Mouse (Mus musculus): ENCODE data around the gene Jade2. TPM values are rescaled to one million over a fixed set of nuclear protein-coding genes. Genes with fewer than 3 reads are reported as not detected.

The Jade2 gene
- total RNA-seq, 1 experiment from 2014 or later: 11.9 TPM

DNA sequence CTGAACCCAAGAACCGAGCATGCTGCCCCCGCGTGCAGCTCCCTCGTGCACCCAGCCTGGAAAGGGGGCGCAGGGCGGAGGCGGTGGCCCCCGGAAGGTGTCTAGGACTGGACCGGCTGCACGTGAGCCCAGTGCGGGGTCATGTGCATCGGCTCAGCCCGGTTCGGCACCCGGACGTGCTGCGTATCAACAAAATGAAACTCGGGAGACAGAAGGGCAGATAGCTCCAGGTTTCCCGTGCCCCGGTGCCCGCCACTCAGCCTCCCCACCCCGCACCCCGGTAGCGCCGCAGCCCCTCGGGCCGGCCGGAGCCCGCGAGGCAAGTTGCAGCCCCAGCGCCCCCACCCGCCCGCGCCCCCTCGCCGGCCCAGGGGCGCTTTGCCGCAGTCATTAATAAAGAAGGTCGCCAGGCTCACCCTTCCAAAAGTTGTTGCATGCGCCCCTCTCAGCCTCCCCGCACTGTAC is 805 bp downstream of the Jade2 start:
- DNase-seq: peak; percentile 83

DNA sequence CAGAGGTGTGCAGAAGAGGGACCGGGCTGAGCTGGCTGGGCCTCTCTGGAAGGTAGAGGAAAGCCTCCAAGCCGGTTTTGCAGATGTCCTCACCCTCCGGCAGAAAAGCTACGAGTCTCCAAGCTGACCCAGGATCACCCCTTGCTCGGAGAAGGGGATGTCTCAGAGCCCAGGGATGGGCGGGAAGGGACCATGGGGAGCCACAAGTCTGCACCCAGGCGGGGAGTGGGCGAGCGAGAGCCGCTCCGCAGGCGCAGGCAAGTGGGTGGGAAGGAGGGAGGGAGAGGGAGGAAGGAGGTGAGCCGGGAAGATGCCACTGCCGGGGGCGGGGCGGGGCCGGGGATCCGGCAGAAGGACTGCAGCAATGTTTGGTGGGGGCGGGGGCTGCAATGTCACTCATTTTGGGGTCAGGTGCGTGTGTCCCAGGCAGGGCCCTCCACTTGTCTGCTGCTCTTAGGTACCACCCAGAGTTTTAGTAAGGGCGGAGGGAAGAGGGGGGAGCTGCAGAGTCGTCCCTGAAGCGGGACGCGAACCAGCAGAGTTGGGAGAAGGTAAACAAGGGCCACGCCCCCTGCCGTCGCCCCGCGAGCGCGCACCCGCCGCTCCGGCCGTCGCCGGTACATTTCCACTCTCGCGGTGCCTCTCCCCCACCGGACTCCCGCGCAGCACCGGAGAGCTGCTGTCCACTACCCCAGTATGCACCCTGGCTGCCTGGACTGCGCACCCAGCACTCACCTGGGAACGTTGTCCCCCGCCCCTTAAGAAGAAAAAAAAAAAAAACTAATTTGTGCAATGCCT is 1.4 kb downstream of the Jade2 start:
- peak; percentile 90 for DNase-seq

DNA sequence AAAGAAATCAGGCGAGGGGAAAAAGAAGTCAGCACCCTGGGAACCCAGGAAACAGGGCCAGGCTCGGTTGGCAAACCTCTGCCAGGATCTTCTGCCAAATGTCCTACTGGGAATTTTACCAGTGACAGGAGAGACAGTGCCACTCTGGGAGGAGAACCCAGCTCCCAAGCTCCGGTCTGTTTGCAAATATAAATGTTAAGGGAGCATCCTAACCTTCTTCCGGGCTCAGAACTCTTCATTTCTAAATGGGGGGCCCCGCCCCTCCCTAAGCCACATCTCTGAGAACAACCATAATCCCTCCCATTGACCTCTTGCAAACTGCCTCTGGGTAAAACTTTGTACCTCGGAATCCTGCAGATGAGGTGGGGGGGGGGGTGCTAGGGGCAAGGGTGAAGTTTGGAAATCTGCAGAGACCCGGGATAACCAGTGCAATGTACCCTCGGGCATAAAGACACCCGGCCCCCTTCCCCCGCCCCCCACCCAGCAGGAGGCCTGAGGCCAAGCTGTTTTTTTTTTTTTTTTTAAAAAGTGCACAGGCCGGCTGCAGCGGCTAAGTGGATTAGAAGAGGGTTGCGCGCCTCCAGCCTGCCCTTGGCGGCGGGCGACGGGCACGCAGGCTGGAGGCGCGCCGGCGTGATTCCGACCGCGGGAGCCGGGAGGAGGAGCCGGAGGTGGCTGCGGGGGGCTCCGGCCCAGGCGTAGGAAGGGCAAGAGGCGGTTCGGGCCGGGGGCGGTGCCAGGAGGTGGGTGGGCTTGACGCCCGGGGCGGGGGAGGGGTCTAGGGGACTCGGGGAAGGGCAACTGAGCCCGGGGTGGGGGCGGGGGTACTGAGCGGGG is 2.3 kb downstream of the Jade2 start:
- DNase-seq: peak; percentile 91

DNA sequence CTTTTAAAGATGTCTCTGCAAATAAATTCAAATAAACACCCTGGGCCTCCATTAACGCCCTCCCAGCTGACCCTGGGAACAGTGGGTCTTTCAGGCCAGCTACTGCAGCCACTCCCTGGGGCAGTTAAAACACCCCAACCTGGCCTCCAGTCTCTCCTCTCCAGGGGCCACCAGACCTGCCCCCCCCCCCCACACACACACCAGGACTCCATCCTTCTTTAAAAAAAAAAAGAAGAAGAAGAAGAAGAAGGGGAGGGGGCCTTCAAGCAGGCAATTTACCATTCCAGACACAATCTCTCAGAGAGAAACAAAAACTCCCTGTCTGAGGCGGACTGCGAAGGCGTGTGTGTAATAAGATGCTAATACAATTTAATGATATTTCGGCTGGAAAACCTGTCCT is 4.9 kb downstream of the Jade2 start:
- no peak for DNase-seq

- DNase-seq: peak; percentile 24
Observed at GRCm38 (mm10) chr11:51852091-51852521, 5.3 kb downstream of the Jade2 start.

DNA sequence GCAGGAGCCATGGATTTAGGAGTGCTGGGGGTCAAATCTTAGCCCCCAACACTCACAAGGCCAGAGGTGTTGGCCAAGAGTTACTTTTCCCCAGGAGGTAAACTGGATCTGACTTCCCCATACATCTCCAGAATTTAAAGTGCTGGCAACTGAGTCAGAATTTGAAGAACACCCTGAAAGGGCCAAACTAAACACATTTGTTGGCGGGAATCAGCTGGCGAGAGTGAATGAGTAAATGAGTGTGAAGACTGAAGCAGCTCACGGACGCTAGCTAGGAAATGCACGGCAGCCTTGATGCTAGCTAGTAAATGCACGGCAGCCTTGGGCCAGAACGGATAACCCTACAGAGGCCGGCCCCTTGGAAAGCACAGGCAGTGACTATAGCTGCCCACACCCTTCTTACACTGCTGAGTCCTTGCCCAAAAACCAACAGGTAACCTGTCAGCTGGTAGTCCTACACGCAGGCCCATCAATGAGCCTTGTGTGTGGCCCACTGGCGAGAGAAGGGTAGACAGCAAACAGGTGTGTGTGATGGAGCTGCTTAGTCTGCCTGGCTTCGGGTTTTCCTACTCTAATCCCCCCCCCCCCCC is 6.6 kb downstream of the Jade2 start:
- no peak for DNase-seq

GRCm38 (mm10) chr11:51848324-51848723 is 9.1 kb downstream of the Jade2 start:
- no peak for DNase-seq

- DNase-seq: no peak
Observed at GRCm38 (mm10) chr11:51847902-51848301, 9.6 kb downstream of the Jade2 start.

DNA sequence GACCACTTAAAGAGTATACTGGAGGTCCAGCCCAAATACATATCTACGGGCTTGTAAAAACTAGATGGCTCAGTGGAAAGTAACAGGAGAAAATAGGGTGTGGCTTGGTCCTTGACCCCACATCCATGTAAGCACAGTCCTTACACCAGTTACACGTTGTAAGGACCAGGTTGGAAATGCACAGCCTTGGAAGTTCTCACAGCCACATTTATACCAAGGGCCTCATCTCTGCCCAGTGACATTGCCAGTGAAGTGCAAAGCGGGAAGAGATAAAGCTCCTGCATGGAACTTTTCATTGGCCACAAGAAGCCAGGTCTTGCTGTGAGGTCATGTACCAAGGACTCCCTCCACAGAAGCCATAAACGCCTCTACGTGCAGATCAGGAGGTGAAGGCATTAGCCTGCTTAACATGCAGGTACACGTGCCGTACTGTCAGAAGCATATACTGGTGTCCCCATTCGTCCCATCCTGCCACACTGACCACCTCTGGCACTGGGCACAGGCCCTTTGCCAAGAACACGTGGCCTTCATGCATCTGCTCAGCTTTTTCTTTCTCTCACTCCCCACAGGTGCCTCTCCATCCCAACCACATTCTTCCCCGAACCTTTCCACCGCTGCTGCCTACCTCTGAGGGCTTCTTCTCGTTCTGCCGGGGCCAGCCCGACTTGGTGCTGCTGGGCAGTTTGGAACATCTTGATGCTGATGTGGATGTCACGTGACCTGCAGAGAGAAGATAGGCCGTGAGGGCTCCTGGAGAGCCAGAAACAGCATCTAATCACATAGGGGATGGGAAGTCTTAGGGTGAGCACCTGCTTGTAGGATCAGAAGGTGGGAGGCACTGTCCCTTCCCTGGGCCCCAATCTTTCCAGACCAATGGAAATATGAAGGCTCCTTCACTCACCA is 11.2 kb downstream of the Jade2 start:
- DNase-seq: no peak

- no peak for DNase-seq
Observed at GRCm38 (mm10) chr11:51844529-51845098, 12.8 kb downstream of the Jade2 start.

DNA sequence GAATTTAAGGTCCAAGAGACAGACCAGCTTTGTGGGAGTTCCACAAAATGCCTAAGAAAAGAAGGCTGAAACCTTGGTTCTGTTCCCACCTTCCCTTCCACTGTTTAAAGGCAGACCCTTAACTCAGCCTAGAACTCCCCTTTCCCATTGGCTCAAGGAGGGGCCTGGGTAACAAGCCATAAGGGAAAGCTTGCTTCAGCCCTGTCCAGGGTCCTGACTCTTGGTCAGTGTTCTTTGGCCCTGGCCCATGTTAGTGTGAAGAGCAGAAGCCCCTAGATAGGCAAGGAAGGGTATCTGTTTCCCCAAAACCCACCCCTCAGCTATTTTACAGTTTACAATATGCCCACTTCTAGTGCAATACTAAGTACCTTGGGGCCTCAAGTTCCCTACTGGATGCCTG is 13.6 kb downstream of the Jade2 start:
- no peak for DNase-seq

- DNase-seq: no peak
Observed at GRCm38 (mm10) chr11:51843168-51843567, 14.3 kb downstream of the Jade2 start.

- DNase-seq: no peak
Observed at GRCm38 (mm10) chr11:51841149-51841548, 16.3 kb downstream of the Jade2 start.

DNA sequence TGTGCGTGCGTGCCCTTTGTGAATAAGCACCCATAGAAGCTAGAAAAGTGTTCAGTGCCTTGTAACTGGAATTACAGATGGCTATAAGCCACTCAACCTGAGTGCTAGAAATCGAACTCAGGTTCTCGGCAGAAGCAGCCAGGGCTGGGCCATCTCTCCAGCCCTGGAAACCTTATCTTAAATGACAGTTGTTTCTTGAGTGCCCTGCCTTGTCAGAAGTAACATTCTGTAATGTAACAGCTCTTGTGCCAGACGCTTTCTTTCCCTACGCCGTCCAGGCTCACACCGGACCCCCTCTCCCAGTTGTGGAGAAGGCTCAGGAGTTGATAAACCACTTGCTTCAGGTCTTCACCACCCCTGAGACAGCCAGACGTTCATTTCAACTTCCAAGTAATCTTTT is 16.8 kb downstream of the Jade2 start:
- no peak for DNase-seq

DNA sequence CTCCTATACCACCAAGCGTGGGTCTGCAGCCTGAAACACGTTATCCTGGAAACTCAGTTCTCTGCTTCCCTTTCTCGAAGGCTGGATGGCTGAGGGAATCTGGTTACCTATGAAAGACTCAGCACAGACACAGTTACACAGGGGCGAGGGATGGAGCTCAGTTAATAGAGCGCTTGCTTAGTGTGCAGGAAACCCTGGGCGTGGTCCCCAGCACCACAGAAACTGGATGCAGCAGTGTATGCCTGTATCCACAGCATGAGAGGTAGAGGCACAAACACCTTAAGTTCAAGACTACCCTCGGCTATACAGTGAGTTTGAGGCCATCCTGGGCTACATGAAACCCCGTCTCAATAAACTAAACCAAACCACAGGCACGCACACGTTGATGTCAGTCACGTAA is 17.5 kb downstream of the Jade2 start:
- no peak for DNase-seq

- no peak for DNase-seq
Observed at GRCm38 (mm10) chr11:51839106-51839505, 18.3 kb downstream of the Jade2 start.

DNA sequence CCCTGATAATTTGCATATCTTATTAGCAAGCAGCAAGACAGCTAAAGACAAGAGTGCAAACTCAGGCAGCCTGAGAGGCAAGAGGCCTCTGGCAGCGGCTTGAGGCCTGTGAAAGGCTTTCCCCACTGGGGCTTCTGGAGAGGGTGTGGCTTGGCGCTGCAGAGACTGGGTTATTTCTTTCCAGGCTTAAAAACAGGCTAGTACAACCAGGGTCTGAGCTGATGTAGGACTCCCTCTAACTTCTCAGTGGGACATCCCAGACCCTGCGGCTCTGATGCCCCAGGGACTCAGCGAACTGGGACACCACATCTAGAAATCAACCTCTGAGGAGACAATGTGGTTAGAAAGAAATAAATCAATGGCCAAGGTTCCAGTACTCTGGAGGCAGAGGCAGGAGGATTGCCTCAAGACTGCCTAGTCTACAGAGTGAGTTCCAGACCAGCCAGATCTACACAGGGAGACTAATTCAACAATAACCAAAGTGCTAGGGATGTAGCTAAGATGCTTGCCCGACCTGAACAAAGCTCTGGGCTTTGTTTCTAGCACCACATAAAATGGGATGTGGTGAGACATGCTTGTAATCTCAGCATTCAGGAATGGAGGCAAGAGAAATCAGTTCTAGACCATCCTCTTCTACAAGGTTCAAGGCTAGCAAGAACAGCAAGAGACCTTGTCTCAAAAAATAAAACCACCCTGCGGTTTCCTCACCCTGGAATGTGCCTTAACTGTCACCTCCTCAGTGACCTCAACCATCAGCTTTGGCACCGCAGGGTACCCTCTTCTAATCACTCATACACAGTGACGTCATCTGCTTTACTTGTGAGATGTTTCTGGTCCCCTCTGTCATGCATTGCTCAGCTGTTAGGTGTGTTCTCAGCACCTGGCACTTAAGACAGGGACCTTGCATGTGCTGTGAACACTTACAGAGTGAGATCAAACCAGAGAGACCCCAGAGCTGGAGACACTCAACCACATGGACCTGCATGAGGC is 20.0 kb downstream of the Jade2 start:
- peak; percentile 54 for DNase-seq

DNA sequence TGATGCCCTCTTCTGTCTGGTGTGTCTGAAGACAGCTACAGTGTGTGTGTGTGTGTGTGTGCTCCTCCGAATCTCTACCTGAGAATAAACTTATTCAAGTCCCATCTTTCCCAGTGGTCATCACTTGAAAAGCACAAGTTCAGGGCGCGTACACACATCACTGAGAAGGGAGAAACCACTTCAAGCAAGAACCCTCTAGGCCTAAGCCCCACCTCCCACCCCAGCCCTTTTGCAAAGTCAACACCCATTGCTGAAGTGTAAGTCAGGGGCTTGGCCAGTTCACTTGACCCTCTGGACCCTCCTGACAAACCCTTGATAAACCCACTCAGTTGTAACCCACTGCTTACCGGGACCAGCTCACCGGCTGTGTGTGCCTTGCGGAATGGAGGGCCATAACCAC is 20.9 kb downstream of the Jade2 start:
- DNase-seq: no peak

DNA sequence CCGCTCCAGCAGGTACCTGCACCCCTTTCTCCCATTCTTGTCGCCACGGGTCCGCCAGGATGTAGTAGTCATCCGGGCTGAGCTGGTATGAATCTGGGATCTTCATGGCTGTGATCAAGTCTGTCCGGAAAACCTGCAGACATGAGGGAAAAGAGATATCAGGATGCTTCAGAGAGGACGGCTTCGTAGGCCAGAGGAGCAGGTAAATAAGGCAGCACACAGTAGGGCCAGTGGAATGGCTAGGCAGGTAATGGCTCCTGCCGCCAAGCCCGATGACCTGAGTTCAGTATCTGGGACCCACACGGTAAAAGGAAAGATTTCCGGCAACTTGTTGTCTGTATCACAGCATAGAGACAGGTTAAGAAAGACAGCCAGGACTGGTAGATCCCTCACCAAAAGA is 21.9 kb downstream of the Jade2 start:
- DNase-seq: no peak

DNA sequence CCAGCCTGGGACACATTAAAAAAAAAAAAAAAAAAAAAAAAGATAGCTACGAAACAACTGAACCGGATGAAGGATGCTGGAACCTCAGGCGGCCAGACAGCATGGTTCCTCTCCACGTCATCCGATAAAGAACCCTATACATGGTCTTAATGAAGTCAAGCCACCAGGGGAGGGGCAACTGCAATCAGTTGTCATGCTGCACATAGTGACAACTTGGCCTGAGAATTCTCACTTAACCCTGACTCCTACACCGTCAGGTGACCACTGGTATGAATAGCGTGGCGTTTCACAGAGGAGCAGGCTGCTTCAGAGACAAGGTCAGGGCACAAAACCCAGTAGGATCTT is 23.4 kb downstream of the Jade2 start:
- no peak for DNase-seq

Data from adrenal gland, postnatal 14 days (tissue).